Comparison of ENCODE assay signal across 23 mouse cellular contexts in the genomic region with DNA sequence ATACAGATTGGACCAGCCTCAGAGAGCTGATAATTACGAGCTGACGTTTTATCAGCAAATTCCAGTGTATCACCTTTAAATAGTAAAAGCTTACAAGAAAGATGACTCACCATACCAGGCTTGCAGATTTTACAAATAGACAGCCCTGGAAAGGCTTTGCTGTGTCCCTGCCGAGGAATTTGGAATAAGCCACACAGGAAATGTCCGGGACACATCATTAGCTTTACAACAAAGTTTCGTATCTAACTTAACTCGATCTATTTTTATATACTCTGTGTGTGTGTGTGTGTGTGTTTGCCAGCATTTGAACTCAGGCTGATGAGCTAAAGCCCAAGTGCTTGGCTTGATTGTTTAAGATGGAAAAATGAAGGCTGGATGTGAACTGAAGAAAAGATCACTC.
DNase-seq lines count a peak whose midpoint lies in the region; ATAC-seq and TF ChIP-seq lines count a peak whose summit lies in the region.
"Had no signal": no experiment of that assay in that cellular context is flagged by ENCODE, and none has a peak within 500 bp of the region (broad histone marks: within the 10 kb centered on the region; RNA-seq: fewer than 3 reads in every experiment).

No protein-coding gene starts in this region.

- DNase-seq in heart, adult 18-20 months = peak; percentile 14 to 19
- no peak for DNase-seq in heart, adult 8-10 months (ENCODE audit: low spot score)
- DNase-seq in lung, postnatal 14 days = peak; percentile 33
- DNase-seq in frontal cortex, postnatal 25 days (ENCODE audit: low spot score in 2 of 2) = no peak
- no peak for DNase-seq in adrenal gland, postnatal 14 days
- DNase-seq: adrenal gland, postnatal 25 days; cerebellum, adult 2 months; cerebellum, postnatal 14 days; gastrocnemius, postnatal 10 days; kidney, adult 9 months; kidney, postnatal 10 days; layer of hippocampus, postnatal 36 days; liver, embryonic 13.5 days; midbrain, embryonic 14.5 days; spleen, adult 18-20 months; thymus, postnatal 14 days had no signal

- TF ChIP-seq POLR2A in embryonic fibroblast, embryonic 13.5 days (IDR thresholded peaks at IDR 0.05; ENCODE audit: low read depth, low read length) = no peak

- no peak for ATAC-seq in frontal cortex, adult (ENCODE audit: low TSS enrichment)
- ATAC-seq: intestine, postnatal 0 days had no signal

- H3K27ac ChIP-seq in embryonic fibroblast, embryonic 13.5 days (ENCODE audit: insufficient read depth, low read length) = peak overlapping the region; percentile 13; the same call in 1 of the 2 replicates
- H3K27ac ChIP-seq: forebrain, embryonic 12.5 days; hindbrain, embryonic 14.5 days; limb, embryonic 10.5 days; limb, embryonic 15.5 days; liver, embryonic 13.5 days had no signal

- no peak overlapping the region for H3K4me3 ChIP-seq in embryonic fibroblast, embryonic 13.5 days (ENCODE audit: insufficient read depth, low read length)
- H3K4me3 ChIP-seq: forebrain, embryonic 12.5 days; limb, embryonic 10.5 days; limb, embryonic 15.5 days; liver, embryonic 13.5 days had no signal

- no peak for TF ChIP-seq CTCF in embryonic fibroblast, embryonic 13.5 days (IDR thresholded peaks at IDR 0.05; ENCODE audit: borderline replicate concordance, insufficient read depth, low read length)

- peaks cover 13% of the 10 kb centered on the region for H3K4me1 ChIP-seq in embryonic fibroblast, embryonic 13.5 days (ENCODE audit: control insufficient read depth, insufficient read depth, low read length)
- H3K4me1 ChIP-seq: limb, embryonic 10.5 days; limb, embryonic 15.5 days; liver, embryonic 13.5 days had no signal

Comparison
In these comparisons a context has a peak if more than half of its experiments do, and no peak if none do; other contexts are left out.
1. DNase-seq: peak in heart, adult 18-20 months (2 of 2) and lung, postnatal 14 days (single experiment); none in heart, adult 8-10 months (single experiment), frontal cortex, postnatal 25 days (0 of 2) and adrenal gland, postnatal 14 days (single experiment).